ENCODE assay signal across 26 mouse cellular contexts in the genomic region with DNA sequence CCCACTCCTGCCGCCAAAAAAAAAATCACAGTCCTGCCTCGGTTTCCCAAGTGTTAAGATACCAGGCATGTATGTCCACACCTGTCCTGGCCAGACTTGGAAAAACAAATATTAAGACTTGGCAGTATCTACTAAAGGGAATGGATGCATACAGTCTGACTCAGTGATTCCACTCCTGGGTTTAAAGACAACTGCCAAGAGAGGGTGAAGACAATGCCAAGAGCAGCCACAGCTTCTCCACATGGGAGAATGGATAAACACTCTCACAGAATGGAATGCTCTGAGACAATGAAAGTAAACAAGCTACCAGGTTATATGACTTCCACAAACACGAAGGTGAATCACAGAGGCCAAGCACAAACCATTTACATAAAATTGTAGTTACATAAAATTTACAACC.
"Had no signal": no experiment of that assay in that cellular context is flagged by ENCODE, and none has a peak within 500 bp of the region (broad histone marks: within the 10 kb centered on the region; RNA-seq: fewer than 3 reads in every experiment).

No protein-coding gene starts in this region.

- H3K27me3 ChIP-seq: heart, embryonic 15.5 days; hindbrain, embryonic 13.5 days; hindbrain, embryonic 15.5 days; kidney, embryonic 15.5 days; limb, embryonic 13.5 days; limb, embryonic 15.5 days; liver, embryonic 12.5 days had no signal

- H3K9ac ChIP-seq: heart, embryonic 13.5 days; heart, embryonic 15.5 days; hindbrain, embryonic 13.5 days; hindbrain, embryonic 15.5 days; kidney, embryonic 15.5 days; limb, embryonic 13.5 days; limb, embryonic 15.5 days; liver, embryonic 12.5 days had no signal

- H3K4me2 ChIP-seq: heart, embryonic 11.5 days; heart, embryonic 13.5 days; heart, embryonic 15.5 days; hindbrain, embryonic 13.5 days; hindbrain, embryonic 15.5 days; kidney, embryonic 15.5 days; limb, embryonic 13.5 days; limb, embryonic 15.5 days; liver, embryonic 12.5 days had no signal

- ATAC-seq: hindbrain, postnatal 0 days; intestine, embryonic 16.5 days; liver, embryonic 12.5 days had no signal

- H3K36me3 ChIP-seq: heart, embryonic 13.5 days; heart, embryonic 15.5 days; hindbrain, embryonic 13.5 days; hindbrain, embryonic 15.5 days; kidney, embryonic 15.5 days; limb, embryonic 13.5 days; limb, embryonic 15.5 days; liver, embryonic 12.5 days had no signal

- H3K9me3 ChIP-seq: heart, embryonic 13.5 days; heart, embryonic 15.5 days; hindbrain, embryonic 13.5 days; hindbrain, embryonic 15.5 days; kidney, embryonic 15.5 days; limb, embryonic 13.5 days; limb, embryonic 15.5 days; liver, embryonic 12.5 days had no signal

- H3K4me3 ChIP-seq: heart, adult 2 months; heart, embryonic 13.5 days; heart, embryonic 15.5 days; hindbrain, embryonic 13.5 days; hindbrain, embryonic 15.5 days; kidney, embryonic 15.5 days; limb, embryonic 13.5 days; limb, embryonic 15.5 days; liver, embryonic 12.5 days had no signal

- DNase-seq: gastrocnemius, postnatal 14 days; gastrocnemius, postnatal 36 days; heart, adult 11 months; heart, adult 2 months; heart, postnatal 14 days; heart, postnatal 36 days; kidney, adult 11 months; kidney, adult 2 months; kidney, adult 9 months; kidney, postnatal 14 days; kidney, postnatal 36 days; layer of hippocampus, adult 9-11 months; layer of hippocampus, postnatal 36 days; left cerebral cortex, postnatal 4 days had no signal

- H3K4me1 ChIP-seq: heart, embryonic 13.5 days; heart, embryonic 15.5 days; hindbrain, embryonic 13.5 days; hindbrain, embryonic 15.5 days; kidney, embryonic 15.5 days; limb, embryonic 13.5 days; limb, embryonic 15.5 days; liver, embryonic 12.5 days had no signal

- H3K27ac ChIP-seq: heart, adult 2 months; heart, embryonic 13.5 days; heart, embryonic 15.5 days; hindbrain, embryonic 13.5 days; hindbrain, embryonic 15.5 days; hindbrain, postnatal 0 days; kidney, embryonic 15.5 days; kidney, postnatal 0 days; limb, embryonic 13.5 days; limb, embryonic 15.5 days; liver, embryonic 12.5 days had no signal
